Mouse (Mus musculus) myocyte (in vitro differentiated cells): ENCODE data around the gene Tiam1. TPM values are rescaled to one million over a fixed set of nuclear protein-coding genes. Genes with fewer than 3 reads are reported as not detected.

Experiments
- H3K27me3 ChIP-seq: one replicate; pipeline ENCODE4 v1.6.1; 2011; ENCODE audit not compliant: control insufficient read depth, insufficient read depth, insufficient read length
- H3K36me3 ChIP-seq: one replicate; pipeline ENCODE4 v1.6.1; 2011; ENCODE audit not compliant: control insufficient read depth, insufficient read depth
- H3K4me2 ChIP-seq: one replicate; pipeline ENCODE4 v1.6.1; 2011; ENCODE audit warnings: low read depth, control low read depth
- H3K4me3 ChIP-seq: one replicate; pipeline ENCODE4 v1.5.1; 2011; ENCODE audit warnings: mild to moderate bottlenecking, control low read depth, moderate library complexity
- H3K79me2 ChIP-seq: one replicate; pipeline ENCODE4 v1.6.1; 2011; ENCODE audit not compliant: control insufficient read depth, insufficient read depth
- H3ac ChIP-seq: one replicate; pipeline ENCODE4 v1.6.1; 2011; ENCODE audit not compliant: control insufficient read depth, insufficient read length
- CEBPB ChIP-seq: IDR thresholded peaks from 2 replicates; pipeline ENCODE4 v1.6.1; 2011; ENCODE audit warnings: mild to moderate bottlenecking, moderate library complexity; ENCODE audit not compliant: poor library complexity, insufficient read depth, severe bottlenecking
- E2F4 ChIP-seq: IDR thresholded peaks from one replicate; pipeline ENCODE4 v1.6.1; 2011; ENCODE audit warnings: mild to moderate bottlenecking, control low read depth, moderate library complexity; ENCODE audit not compliant: insufficient read depth
- MAX ChIP-seq: IDR thresholded peaks from one replicate; pipeline ENCODE4 v1.6.1; 2011; ENCODE audit warnings: low read depth, mild to moderate bottlenecking, control low read depth
- MYOD1 ChIP-seq, 3 experiments: IDR thresholded peaks; one replicate each; pipeline ENCODE4 v1.6.1; 2011; ENCODE audit warnings: control low read depth in 2 of 3, low read depth in 2 of 3, mild to moderate bottlenecking in 2 of 3, moderate library complexity in 1 of 3; ENCODE audit not compliant: insufficient read length in 2 of 3, control insufficient read depth in 1 of 3
- MYOG ChIP-seq, 3 experiments: IDR thresholded peaks; one replicate each; pipeline ENCODE4 v1.6.1; 2011; ENCODE audit warnings: control low read depth in 2 of 3, low read depth in 2 of 3, mild to moderate bottlenecking in 2 of 3; ENCODE audit not compliant: insufficient read length in 2 of 3, control insufficient read depth in 1 of 3, insufficient read depth in 1 of 3
- POLR2A ChIP-seq: IDR thresholded peaks from one replicate; pipeline ENCODE4 v1.6.1; 2011; ENCODE audit warnings: low read depth, mild to moderate bottlenecking, control low read depth, moderate library complexity; ENCODE audit not compliant: insufficient read length
- POLR2AphosphoS2 ChIP-seq: IDR thresholded peaks from one replicate; pipeline ENCODE4 v1.6.1; 2011; ENCODE audit warnings: low read depth, control low read depth; ENCODE audit not compliant: insufficient read length
- REST ChIP-seq: IDR thresholded peaks from one replicate; pipeline ENCODE4 v1.6.1; 2011; ENCODE audit warnings: mild to moderate bottlenecking, control low read depth, moderate library complexity; ENCODE audit not compliant: insufficient read depth, insufficient read length
- SRF ChIP-seq: IDR thresholded peaks from one replicate; pipeline ENCODE4 v1.6.1; 2011; ENCODE audit warnings: low read depth; ENCODE audit not compliant: control insufficient read depth, insufficient read length
- TCF12 ChIP-seq: IDR thresholded peaks from one replicate; pipeline ENCODE4 v1.6.1; 2011; ENCODE audit warnings: mild to moderate bottlenecking, control low read depth; ENCODE audit not compliant: poor library complexity, insufficient read depth, severe bottlenecking
- TCF3 ChIP-seq: IDR thresholded peaks from one replicate; pipeline ENCODE4 v1.6.1; 2011; ENCODE audit warnings: low read depth, control low read depth; ENCODE audit not compliant: insufficient read length
- USF1 ChIP-seq: IDR thresholded peaks from one replicate; pipeline ENCODE4 v1.6.1; 2011; ENCODE audit warnings: low read depth, mild to moderate bottlenecking, control low read depth, moderate library complexity
- polyA plus RNA-seq: library from polyadenylated mRNA; unstranded; fragments of >200 nt; fragmentation: generic; extraction: Trizol; gene quantifications from one replicate; pipeline ENCODE4 v1.2.1, GENCODE M21; 2012; ENCODE audit warnings: missing spikeins

Gene Tiam1
- polyA plus RNA-seq, 1 experiment, result 2.2 TPM

DNA sequence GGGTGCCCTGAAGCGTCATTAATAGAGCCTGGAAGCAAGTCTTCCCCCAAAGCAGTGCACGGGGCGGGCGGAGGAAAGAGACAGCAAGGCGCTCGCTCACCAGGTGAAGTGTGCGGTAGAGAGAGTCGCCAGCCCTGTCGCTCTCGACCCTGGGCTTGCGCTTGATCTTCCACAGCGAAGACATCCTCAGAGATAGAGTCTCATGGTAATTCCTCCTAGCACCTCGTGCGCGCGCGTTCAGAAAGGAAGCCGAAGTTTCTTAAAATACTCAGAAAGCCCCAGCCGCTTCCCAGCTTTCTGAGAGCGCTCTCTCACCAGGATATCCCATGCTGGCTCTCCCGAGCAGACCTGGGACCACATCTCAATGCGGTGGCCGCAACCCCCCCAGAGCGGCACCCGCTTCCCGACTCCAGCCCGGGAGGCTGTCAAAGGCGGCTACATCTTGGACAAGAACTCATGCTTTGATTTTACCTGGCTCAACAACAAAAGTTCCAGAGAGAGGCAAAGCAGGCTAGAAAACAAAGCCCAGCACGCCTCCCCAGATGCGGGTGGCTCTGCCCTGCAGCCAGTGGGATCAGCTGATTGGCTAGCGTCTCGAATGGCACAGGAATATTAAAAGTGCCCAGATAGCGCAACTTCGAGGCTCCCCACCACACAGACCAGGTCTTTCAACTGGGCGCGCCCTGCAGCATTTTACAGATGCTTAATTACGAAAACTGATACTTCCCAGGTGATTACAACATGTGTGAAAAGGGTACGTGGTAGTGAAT is 325.5 kb downstream of the Tiam1 start:
- H3K27me3 ChIP-seq, result no peaks in the 10 kb centered on the region
- no peaks in the 10 kb centered on the region for H3K79me2 ChIP-seq
- H3ac ChIP-seq, result no peak overlapping the region
- TF ChIP-seq MYOD1 (IDR thresholded peaks at IDR 0.05; ENCODE audit: control insufficient read depth in 1 of 3, insufficient read length in 2 of 3, low read depth in 2 of 3), result no peak
- no peak for TF ChIP-seq MAX
- no peak for TF ChIP-seq TCF3
- H3K4me3 ChIP-seq, result no peak overlapping the region
- no peaks in the 10 kb centered on the region for H3K36me3 ChIP-seq
- no peak overlapping the region for H3K4me2 ChIP-seq

DNA sequence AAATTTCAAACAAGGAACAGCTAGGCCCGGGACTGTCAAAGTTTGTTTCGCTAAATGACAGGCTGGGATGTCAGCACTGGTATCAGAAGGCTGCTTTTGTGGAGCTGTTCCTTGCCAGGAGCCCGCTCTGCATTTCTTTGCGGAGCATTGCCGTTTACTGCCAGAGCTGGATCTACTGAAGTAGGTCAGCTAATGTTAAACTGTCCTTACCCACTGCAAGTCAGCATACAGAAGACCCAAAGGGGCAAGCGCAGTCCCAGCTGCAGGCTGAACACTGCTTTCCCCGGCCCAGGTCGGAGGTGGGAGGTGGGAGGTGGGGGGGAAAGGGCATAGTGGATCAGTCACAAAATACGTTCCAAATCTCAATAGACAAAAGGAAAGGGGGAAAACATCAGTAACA is 326.3 kb downstream of the Tiam1 start:
- H3ac ChIP-seq, result no peak overlapping the region

DNA sequence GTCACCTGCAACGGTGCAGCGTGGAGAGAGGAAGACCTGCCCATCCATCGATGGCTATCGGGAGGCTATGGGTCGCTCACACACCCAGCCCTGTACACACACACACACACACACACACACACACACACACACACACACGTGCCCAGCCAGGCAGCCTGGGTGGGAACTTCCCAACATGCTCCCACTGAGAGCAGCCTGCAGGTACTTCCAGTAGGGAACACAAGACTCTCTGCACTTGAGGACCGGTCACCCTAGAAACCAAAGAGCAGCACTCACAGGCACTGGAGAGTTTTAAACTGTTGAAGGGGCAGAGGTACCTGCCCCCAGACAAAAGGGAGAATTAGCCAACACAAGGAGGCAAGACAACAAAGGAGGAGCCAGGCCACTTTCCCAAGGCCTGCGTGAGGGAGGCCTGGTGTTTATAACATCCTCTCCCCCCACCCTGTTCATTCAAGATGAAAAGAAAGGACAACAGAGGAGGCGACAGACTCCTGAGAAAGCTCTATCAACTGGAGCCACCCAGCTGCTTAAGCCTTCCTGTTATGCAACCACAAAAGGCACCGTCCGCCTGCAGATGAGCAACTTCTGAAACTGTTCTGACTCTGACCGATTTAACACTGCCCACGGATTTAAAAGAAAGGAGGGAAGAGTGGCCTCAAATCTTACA is 326.9 kb downstream of the Tiam1 start:
- H3K4me2 ChIP-seq, result no peak overlapping the region
- H3K27me3 ChIP-seq, result no peaks in the 10 kb centered on the region
- TF ChIP-seq MYOG (IDR thresholded peaks at IDR 0.05; ENCODE audit: control insufficient read depth in 1 of 3, insufficient read depth in 1 of 3, insufficient read length in 2 of 3, low read depth in 2 of 3), result no peak
- TF ChIP-seq USF1, result no peak
- TF ChIP-seq TCF12, result no peak
- TF ChIP-seq POLR2AphosphoS2, result no peak
- TF ChIP-seq CEBPB, result no peak
- no peak for TF ChIP-seq POLR2A
- TF ChIP-seq REST, result no peak
- no peak for TF ChIP-seq MYOD1 (IDR thresholded peaks at IDR 0.05; ENCODE audit: control insufficient read depth in 1 of 3, insufficient read length in 2 of 3, low read depth in 2 of 3)
- no peak for TF ChIP-seq E2F4
- H3K4me3 ChIP-seq, result no peak overlapping the region
- no peaks in the 10 kb centered on the region for H3K36me3 ChIP-seq
- H3ac ChIP-seq, result no peak overlapping the region
- H3K79me2 ChIP-seq, result no peaks in the 10 kb centered on the region

More for the DNA sequence above, 326.3 kb downstream of the Tiam1 start:
- Histone ChIP-seq H3K79me2 (no peaks in the 10 kb centered on the region), H3K27me3 (no peaks in the 10 kb centered on the region), H3K4me3 (no peak overlapping the region), H3K36me3 (no peaks in the 10 kb centered on the region), H3K4me2 (no peak overlapping the region)
- TF ChIP-seq MYOG (IDR thresholded peaks at IDR 0.05; ENCODE audit: control insufficient read depth in 1 of 3, insufficient read depth in 1 of 3, insufficient read length in 2 of 3, low read depth in 2 of 3) (no peak), POLR2A (no peak), POLR2AphosphoS2 (no peak), TCF3 (no peak), TCF12 (no peak), CEBPB (no peak), MAX (no peak), USF1 (no peak), SRF (no peak), MYOD1 (IDR thresholded peaks at IDR 0.05; ENCODE audit: control insufficient read depth in 1 of 3, insufficient read length in 2 of 3, low read depth in 2 of 3) (no peak), REST (no peak), E2F4 (no peak)

DNA sequence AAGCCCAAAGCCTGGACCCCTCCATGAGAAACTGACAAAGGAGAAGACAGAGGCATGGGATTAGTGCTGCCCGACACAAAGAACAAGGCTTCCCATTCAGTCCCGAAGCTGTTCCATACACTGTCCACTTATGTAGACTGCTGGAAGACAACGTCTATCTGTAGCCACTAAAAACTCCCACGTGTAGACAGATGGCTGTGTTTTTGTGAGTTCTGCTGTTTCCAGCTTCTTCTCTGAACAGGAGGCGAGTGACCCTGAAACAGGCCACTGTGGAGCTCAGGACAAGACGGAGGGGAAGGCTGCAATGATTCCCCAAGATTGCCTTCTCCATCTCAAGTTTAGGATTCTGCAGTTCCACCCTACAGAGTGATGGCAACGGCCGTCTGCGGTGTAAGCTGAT is 330.0 kb downstream of the Tiam1 start:
- H3K4me2 ChIP-seq, result no peak overlapping the region
- no peaks in the 10 kb centered on the region for H3K27me3 ChIP-seq
- no peaks in the 10 kb centered on the region for H3K36me3 ChIP-seq
- no peak for TF ChIP-seq E2F4
- TF ChIP-seq REST, result no peak
- no peaks in the 10 kb centered on the region for H3K79me2 ChIP-seq
- H3ac ChIP-seq, result no peak overlapping the region
- H3K4me3 ChIP-seq, result no peak overlapping the region

DNA sequence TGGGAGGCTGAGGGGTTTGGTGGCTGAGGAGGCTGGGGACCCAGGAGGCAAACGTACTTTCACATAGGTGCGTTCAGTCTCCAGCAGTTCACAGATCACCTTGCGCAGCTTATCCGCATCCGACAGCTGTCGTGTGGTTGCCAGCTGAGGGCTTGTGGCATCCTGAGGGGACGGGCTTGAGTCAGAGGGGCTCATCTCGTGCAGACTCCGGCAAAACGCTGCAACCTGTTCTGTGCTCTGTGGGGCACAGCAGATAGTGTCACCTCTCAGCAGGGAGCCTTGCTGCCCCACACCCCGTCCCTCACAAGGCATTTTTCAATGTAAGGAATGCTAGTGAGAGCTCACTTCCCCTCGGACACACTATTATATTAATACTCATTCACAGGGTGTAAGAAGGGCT is 330.7 kb downstream of the Tiam1 start:
- TF ChIP-seq POLR2A (no peak), MYOD1 (IDR thresholded peaks at IDR 0.05; ENCODE audit: control insufficient read depth in 1 of 3, insufficient read length in 2 of 3, low read depth in 2 of 3) (no peak), MAX (no peak), E2F4 (no peak), SRF (no peak), POLR2AphosphoS2 (no peak), USF1 (no peak)
- H3K27me3 ChIP-seq, result no peaks in the 10 kb centered on the region
- no peak overlapping the region for H3K4me3 ChIP-seq
- no peak overlapping the region for H3ac ChIP-seq
- no peak overlapping the region for H3K4me2 ChIP-seq
- H3K79me2 ChIP-seq, result no peaks in the 10 kb centered on the region
- H3K36me3 ChIP-seq, result no peaks in the 10 kb centered on the region
